Mouse (Mus musculus) left cerebral cortex, adult 11 months (tissue): ENCODE measurements around the gene Slc29a4.

Experiments used
- DNase-seq: peaks from one replicate; pipeline ENCODE4 v3.0.0; 2022; ENCODE audit warnings: low spot score

The Slc29a4 gene

DNA sequence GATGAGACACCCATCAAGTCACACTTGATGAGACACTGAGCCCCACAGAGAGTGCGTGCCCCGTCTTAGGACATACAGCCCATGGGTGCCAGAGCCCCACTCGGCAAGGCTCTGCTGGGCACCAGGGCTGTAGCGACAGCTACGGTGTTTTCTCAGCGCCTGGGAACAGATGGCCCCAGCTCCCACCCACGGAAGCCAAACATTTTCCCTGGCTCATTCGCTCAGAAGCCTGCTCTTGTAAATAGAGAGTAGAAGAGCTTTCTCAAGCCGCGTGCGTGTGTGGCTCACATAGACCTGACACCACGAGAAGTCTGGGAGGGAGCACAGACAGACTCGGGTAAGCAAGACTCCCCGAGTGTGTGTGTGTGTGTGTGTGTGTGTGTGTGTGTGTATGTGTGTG is at the start of gene Slc29a4:
Slc29a4 (plus strand) TSS at position 265 of the 400 bp plus-strand sequence.
- DNase-seq, result no peak

DNA sequence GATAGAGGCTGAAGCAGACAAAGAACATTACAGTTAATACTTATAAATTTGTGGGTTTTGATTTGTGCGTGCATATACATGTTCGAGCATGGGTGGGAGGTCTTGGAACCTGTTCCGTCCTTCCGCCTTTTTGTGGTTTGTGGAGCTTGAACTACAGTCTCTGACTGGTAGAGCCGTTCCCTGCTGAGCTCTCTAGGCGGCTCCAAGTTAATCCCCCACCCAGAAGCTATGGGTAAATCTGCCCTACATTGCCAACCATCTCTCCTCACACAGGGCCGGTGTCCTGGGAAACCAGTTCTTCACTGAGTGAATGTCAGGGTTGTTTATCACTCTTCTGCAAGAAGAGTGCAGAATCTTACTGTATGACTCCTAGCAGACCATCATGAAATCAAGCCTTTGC is 44.1 kb upstream of the Slc29a4 start:
- no peak for DNase-seq

DNA sequence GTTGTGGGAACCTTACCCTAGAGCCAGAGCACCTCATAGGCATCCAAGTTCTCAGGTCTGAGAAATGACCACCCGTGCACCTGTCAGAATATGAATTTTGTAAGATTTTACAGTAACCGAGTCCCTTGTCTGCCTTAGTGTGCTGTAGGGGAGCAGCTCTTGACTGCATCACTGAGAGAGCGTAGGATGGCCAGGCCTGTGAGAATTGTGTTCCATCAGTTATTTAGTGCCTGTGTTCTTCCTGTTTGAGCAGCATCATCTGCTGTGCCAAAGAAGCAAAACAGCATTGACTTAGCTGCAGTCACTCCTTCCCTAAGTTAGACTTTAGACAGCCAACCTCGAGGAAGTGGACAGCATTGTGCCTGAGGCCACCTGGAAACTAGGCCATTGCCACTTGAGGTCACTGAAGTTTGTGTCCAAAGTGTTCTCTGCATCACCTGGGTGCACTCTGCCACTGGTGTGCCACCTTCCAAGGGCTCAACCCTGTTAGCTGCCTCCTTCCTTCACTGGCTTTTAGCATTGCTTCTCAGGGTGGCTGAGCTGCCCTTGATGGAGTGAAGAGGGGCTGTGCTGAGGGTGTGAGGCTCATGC is 42.8 kb upstream of the Slc29a4 start:
- DNase-seq, result no peak

DNA sequence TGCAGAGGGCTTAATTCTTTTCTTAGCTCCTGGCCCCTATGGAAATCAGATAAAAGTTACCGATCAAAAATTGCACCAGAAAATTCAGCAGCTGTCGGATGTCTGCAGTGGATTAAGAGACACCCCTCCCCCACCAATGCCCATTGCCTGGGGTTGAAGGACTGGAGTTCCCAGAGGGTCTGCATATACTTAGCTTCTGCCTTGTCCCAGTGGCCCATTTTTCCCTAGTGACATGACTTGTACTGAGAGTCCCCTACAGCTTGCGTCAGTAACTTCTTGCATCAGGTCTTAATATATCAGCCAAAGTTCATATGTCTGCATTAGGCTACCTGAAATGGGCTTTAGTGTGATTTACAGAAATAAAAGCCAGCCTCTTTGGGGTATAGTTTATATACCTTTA is 41.9 kb upstream of the Slc29a4 start:
- no peak for DNase-seq

DNA sequence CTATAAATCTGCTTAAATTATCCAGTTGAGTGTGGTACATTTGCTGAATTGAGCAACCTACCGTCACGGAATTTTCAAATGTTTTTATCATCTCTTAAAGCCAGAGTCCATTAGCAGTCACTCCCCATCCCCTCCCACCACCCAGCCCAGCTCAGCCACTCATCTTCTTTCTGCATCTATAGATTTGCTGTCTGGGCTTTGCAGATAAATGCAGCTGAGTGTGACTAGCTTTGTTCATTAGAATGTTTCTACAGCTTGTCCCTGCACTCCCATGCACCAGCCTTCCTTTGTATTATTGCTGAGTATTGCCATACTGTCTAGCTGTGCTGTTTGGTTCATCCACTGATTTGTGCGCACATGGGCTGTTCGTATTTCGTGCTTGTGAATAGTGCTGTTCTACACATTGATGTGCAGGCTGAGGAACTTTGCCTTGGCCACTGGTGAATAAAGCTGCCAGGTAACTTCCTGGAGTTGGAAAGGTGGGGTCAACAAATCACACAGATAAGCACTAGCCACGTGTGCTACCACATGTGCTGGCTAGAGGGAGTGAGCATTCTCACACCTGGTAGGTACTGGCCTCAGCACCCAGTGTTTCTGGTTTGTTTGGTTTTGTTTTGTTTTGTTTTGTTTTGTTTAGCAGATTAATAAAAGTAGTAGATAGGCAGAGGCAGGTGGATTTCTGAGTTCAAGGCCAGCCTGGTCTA is 41.4 kb upstream of the Slc29a4 start:
- DNase-seq, result no peak

DNA sequence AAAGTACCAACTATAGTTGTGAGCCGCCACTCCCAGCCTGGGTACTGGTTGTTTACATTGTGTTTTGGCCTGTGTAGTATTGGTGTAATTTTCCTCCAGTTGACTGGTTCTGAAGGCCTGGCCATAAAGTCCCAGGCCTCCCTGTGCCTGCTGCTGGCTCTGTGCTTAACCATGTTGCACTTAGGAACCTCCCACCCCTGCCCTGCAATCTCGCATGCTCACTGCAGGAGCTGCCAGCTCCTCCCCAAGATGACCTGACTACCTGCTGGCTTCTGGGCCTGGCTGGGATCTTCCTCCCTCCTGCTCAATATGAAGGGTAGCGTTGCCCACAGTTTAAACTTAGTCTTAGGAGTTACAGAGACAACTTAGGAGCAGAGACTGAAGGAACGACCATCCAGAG is 40.0 kb upstream of the Slc29a4 start:
- no peak for DNase-seq

DNA sequence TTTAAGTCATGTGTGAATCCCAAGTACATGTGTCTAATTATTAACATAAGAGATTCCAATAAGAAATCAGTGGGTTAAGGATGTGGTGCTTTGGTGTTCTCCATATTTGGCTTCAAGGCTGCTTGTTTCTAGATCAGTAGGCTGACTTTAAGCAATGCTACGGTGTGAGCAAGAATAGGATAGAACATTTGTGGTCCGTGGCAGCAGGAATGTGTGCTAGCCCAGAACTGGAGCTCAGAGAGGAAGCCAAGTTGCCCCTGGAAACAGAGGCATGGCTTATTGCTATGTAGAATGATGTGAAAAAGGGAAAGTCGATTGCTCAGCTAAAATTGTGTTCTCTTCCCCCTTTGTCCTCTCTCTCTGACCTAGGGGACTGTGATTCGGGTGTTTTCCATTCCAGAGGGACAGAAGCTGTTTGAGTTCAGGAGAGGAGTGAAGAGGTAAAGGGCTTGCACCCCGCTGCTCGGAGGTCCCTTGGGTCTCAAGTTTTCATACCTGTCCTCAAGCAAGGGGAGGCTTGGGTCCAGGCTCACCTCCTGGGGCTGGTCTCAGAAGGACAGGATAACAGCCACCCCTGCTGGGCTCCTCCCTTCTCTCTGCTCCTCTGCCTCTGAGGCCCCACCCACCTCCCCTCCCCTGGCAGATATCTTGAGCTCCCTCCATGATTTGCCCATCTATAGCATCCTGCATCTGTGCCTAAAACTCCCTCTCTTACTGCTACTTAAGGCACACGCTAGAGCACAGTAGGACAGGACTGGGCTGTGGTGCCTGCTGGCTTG is 31.5 kb upstream of the Slc29a4 start:
- DNase-seq, result no peak

DNA sequence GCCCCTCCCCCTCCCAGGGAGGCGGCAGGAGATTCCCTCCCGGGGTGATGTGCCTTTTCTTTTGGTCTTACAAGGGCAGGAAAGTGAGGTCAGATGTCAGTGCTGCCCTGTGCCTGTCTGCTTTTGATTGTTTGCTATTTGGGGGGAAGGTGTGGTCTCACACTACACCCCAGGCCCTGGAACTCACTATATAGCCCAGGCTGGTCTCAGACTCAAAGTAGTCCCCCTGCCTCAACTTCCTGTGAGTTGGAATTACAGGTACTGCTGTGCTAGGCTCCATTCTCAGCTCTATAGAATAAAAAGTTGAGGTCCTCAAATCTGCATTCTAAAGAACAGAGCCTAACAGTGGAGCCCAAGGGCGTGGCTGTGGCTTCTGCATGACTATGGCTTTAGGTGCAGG is 24.4 kb upstream of the Slc29a4 start:
- no peak for DNase-seq

DNA sequence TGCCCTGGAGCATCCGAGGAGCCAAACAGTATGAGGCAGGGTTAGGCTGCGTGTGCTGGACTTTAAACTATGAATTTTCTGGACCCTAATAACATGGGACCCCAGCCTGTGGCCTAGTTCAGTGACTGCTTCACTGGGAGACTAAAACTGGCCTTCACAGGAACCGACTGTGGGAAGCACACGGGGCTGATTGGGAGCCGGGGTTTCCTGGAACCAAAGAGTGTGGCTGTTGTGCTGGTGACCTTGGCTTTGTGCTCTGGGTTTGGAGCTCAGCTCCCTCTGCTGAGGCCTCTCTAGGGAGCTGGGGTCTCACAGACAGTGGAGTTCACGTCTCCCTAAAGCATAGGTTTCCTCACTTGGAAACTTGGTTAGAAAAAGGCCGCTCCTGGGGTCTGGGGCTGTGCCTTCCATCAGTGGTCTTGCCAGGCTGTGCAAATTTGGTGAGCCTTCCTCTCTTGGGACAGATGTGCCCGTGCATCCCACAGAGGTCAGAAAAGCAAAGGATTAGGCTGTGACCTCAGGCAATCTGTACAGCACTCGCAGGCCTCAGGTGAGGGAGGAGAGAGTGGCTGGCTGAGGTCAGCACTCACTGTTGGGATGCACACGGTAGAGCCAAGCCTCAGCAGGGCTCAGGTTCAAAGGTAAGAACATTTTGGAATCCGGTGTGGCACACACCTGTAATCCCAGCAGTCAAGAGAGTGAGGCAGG is 23.6 kb upstream of the Slc29a4 start:
- no peak for DNase-seq

DNA sequence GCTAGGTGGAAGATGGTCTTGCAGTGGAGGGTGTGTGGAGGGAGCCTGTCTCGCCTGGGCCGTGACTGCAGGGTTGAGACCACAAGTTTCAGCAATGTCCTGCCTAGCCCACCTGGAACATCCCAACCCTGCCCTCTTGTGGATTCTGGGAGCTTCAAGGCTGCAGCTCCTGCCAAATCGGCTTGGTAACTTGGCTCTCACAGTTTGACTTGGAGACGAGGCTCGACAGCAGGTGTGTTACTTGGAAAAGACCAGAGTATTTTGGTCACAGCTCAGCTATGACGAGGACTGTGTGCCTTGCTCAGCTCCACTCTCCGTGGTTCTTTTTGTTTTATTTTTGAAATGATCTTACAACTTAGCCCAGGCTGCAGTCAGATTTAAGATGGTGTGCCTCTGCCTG is 22.6 kb upstream of the Slc29a4 start:
- DNase-seq, result peak; percentile 14

DNA sequence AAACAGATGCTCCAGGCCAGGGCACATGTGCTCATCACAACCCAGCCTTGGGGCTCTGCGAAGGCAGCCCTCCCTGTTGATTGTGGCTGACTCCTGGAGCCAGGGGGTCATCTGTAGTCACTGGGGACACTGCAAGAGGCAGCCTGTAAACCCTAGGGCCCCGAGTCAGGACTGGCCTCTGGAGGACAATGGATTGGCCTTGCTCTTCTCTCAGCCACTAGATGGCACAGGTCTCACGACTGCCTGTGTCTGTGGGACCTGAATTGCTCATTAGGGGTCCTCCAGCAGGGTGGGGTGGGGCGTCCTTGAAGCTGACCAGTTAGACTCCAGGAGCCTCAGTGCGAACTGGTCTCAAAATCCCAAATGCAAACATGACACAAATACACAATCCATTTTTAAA is 19.2 kb upstream of the Slc29a4 start:
- no peak for DNase-seq

DNA sequence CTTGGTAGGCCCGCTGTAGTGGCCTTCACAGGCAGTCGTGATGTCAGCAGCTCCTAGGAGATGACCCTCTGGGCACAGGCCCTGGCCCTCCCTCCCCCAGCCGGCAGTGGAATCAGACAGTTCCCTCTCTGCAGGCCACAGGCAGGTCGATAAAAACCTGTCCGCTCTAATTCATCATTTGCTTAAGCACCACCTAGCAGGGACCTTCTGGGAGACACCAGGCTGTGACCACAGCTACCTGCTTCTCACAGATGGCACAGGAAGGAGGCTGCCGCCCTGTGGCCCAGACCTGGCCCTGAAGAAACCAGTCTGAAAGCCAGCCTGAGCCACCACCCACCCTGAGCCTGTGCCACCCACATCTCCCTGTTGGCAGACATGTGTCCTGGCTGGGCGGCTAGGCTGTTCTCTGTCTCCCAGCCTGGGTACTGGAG is 14.2 kb upstream of the Slc29a4 start:
- DNase-seq, result no peak

DNA sequence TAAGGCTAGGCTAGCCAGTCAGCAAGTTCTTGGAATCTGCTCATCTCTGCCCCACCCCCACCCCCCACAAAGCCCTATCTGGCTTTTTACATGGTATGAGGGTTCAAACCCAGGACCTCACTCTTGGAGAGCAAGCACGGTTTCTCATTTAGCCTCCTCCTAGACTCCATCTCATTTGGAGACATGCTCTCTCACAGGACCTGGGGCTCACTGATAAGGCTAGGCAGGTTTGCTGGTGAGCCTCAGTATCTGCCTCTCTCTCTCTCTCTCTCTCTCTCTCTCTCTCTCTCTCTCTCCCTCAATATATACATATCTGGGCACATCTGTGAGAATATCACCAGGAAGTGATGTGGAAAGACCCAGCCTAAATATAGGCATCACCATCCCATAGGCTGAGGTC is 13.2 kb upstream of the Slc29a4 start:
- DNase-seq, result no peak

DNA sequence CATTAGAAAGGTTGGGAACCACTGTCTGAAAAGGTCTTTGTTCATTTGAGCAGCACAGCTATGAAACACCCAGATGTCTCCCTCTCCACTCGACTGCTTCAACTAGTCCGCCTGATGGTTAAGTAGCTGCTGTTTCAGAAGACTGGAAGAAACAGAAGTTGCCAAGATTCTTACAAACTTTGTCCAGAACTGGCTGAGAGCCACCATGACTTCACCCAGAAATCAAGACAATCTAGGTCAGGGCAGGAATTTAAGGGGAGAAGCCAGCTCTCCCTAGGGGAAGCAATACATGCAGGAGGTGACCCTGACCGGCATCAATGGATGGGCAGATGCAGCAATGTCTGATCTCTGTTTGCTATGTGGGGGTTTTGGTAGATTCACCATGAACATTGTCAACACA is 10.4 kb upstream of the Slc29a4 start:
- no peak for DNase-seq

DNA sequence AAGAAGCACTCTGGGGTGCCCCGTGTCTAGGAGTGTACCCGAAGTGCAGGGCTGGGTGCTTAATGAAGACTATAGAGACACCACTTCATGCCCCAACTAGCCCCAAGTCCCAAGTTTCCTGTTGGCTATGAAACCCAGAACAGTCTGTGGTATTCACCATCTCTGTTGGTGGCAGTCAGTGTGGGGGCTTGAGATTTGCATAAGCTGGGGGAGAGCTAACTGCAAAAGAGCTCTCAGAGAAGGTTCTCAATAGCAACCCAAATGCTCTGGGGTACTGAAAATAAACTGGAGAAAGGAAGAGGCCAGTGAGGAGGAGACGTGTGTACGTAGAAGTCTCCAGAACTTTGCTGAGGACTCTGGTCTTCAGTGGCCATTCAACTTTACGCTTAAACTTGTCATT is 9.8 kb upstream of the Slc29a4 start:
- no peak for DNase-seq

DNA sequence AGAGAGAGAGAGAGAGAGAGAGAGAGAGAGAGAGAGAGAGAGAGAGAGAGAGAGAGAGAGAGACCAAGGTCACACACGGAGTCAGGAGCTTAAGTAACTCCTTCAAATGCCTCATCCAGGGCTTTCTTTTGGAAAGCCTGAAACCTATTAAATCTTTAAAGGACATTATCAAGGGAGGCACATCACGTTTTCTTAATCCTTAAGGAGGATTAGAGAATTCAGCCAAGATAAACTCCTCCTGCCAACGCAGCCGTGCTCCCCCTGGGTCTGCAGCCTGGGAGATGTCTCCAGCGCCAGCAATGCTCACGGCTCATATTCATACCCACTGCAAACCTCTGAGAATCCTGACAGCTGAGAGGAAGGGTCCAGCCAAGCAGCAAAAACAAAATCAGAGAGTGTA is 3.4 kb upstream of the Slc29a4 start:
- DNase-seq, result no peak

DNA sequence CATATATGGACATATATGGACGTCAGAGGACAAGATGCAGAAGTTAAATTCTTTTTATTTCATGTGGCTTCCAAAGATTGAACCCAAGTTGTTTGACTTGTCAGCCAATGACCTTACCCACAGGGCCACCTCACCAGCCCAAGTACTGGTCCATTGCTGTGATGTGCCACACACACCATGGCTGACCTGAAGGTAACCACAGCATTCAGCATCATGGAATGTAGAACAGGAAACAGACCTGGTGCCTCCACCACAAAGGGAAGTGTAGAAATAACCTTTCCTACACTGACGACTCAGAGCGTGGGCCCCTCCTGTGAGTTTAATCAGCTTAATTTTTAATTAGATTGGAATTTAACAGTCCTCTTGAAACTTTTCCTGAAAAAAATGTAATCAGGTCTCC is 2.0 kb upstream of the Slc29a4 start:
- no peak for DNase-seq

DNA sequence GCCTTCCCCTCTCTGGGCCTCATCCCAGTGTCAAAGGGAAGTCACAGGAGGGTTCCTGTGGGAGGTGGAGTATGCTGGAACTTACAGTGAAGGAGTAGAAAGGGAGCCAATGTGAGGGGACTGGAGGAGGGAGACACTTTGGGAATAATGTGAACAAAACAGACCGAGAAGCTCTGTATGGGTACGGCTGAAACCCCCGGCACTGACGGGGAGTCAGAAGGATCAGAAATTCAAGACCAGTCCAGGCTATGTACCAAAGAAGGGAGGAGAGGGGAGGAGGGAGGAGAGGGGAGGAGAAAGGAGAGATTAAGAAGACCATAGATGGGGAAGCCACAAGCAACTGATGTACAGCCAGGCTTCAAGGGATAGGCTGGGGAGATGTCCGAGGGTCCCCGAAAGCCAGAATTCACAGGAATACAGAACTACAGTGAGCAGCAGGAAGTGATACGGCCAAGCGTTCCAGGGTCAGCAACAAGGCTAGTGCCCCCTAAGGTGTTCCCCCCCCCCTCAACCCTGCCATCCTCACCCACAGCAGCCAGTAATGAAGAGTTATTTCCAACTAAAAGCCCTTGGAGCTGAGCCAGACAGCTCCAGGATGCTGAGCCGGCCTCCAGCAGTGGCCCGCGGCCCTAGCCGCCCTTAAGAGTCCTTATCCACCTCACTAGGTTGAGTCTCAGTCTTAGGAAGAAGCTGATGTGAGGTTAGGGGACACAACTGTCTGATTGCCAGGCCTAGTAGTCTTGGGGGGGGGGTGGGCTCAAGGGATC is 842 bp downstream of the Slc29a4 start:
- no peak for DNase-seq

DNA sequence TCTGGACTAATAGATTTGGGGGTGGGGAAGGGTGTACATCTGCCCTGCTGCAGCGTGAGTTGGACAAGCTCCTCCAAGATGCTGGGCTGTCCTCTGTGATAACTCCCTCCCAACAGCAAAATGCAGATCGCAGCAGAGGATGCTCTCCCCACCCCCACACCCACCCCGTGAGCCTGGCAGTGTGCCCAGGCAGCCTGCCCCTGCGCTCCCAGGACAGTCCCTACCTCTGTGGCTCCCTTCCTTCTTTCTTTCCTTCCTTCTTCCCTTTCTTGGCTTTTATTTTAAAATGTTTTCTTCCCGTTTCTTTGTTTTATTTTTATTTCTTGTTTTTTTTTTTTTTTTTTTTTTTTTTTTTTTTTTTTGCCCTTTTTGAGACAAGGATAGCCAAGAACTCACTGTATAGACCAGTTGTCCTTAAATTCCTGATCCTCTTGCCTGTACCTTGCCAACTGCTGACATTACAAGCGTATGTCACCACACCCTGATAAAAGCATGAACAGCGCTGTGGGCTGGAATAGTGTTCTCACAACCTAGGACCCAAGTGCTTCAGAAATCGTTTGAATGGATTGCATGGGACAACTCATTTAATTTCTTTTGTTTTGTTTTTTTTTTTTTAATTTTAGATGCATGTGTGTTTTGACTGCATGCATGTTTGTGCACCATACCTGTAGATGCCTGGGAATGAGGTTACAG is 1.6 kb downstream of the Slc29a4 start:
- no peak for DNase-seq

DNA sequence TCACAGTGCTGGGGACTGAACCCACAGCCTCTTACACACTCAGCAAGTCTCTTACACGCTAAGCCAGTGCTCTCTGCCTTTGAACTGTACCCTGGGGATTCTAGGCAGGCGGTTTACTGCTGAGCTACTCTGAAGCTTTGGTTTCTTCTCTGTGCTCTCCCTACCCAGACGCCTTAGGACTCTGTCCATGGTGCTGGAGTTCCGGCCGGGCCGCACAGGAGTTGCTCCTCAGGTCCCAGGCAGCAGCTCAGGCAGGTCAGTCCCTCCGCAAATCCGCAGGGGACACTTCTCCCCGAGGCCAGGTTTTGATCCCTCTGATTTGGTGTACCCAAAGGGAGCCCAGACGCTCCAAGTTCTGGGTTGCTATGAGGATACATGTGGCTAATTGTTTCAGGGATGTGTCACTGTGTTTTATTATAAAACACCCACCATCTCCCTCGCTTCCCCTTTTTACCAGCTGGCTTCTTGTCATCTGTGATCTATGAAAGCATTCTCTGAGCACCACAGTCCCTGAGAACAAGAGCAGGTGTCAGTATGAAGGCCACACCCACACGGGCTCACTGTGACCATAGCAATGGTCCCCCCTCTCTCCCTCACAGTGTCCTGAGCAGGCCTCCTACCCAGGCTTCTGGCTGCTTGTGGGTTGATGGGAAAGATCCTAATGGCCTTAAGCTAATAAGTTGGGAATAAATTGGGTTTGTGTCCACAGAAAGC is 2.5 kb downstream of the Slc29a4 start:
- no peak for DNase-seq

DNA sequence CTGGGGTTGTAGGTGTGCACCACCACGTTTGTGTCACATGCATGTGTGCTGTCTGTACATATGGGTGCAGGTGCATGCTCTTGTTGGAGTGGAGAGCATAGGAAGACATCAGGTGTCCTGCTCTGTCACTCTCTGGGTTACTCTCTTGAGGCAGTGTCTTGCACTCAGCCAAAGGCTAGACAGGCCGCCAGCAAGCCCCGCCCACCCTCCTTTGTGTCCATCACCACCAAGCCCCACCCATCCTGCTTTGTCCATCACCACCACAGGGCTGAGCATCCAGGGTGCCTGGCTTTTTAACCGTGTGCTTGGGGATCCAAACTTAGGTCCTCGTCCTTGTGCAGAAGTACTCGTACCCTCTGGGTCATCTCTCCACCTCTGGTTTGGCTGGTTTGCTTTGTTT is 3.9 kb downstream of the Slc29a4 start:
- no peak for DNase-seq
